Mouse (Mus musculus) testis, postnatal 14 days (tissue): ENCODE data around the gene Olfr469.
"Not testable (repeated sequence)": the region's sequence is repeated elsewhere in the genome, so short reads cannot be mapped to it uniquely, and the experiment has no call there.

Experiments
- DNase-seq: peaks from one replicate; pipeline ENCODE4 v3.0.0; 2021; ENCODE audit warnings: low spot score

Gene Olfr469

DNA sequence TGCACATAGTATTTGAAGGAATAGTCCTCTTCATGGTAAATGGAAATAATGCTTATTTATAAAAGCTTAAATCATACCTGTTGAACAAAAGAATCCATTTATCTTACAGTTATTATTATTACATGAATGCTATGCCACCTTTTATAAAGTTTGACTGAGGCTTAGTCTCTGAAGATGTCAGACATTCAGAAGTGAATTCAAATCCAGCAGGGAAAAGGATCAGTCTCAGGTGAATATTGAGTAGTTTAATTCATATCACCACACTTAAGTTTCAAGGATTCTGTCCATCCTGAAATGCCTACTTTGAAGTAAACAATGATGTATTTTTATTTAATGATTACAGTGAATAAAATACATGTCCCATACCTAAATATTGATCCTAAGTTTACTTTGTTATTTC lies at the start of gene Olfr469:
Gene Olfr469, minus strand, starts transcription at position 101 of the 400 bp plus-strand sequence.
- DNase-seq = not testable (repeated sequence)

DNA sequence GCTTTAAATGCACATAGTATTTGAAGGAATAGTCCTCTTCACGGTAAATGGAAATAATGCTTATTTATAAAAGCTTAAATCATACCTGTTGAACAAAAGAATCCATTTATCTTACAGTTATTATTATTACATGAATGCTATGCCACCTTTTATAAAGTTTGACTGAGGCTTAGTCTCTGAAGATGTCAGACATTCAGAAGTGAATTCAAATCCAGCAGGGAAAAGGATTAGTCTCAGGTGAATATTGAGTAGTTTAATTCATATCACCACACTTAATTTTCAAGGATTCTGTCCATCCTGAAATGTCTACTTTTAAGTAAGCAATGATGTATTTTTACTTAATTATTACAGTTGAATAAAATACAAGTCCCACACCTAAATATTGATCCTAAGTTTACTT lies 22.0 kb upstream of the Olfr469 start, which contains the start of gene Olfr470:
Gene Olfr470, minus strand, starts transcription at position 101 of the 400 bp plus-strand sequence.
- DNase-seq = not testable (repeated sequence)

DNA sequence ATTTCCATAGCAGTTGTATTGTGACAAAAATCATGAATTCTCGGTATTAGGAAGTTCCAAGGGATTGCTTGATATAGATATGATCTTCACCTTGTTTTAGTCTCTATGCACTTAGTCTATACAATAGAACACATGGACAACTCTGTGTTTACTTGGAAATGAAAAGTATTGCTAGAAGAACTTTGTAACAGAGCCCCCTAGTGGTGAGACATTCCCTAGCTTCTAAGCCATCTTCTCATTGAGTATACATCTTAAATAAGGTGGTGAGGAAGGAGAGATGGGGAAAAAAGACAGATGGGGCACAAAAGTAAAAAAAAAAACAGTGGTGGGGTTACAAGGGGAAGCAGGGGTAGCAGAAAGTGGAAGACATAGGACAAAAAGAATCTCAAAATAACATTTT lies 16.4 kb upstream of the Olfr469 start:
- no peak for DNase-seq

DNA sequence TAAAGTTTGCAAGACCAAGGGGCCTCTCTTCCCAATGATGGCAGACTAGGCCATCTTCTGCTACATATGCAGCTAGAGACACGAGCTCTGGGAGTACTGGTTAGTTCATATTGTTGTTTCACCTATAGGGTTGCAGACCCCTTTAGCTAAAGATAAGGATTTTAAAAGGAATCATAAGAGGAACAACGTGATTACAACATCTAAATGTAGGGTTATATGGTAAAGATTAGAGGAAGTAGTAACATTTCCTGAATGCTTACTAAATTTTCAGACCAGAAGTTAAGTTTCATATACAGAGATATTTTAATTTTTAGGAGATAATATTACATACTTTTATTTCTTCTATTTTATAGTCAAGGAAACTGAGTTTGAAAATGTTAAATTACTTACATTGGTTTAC lies 1.5 kb downstream of the Olfr469 start:
- not testable (repeated sequence) for DNase-seq

DNA sequence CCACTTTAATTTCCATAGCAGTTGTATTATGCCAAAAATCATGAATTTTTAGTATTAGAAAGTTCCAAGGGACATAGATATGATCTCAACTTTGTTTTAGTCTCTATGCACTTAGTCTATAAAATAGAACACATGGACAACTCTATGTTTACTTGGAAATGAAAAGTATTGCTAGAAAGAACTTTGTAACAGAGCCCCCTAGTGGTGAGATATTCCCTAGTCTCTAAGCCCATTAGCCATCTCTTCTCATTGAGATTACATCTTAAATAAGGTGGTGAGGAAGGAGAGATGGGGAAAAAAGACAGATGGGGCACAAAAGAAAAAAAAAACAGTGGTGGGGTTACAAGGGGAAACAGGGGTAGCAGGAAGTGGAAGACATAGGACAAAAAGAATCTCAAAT lies 5.9 kb downstream of the Olfr469 start:
- DNase-seq = no peak

DNA sequence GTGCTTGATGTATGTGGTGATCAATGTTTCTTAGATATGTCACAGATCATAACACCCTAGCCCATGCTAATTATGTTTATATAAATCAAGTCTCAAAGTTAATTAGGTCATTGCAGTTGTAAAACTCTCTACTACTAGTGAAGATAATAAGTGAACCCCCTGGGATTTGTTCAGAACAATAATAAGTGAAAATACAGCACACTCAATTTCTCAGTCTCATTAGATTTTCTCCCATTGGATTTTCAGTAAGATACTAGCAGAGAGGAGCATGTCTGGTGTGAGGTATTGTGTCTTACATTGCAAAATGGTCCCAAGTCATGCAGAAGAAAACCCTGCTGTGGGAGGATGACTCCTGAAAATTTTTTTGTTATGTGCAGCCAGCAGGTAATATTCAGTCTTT lies 13.4 kb downstream of the Olfr469 start, which contains the start of gene Olfr467:
Gene Olfr467, plus strand, starts transcription at position 301 of the 400 bp plus-strand sequence.
- DNase-seq = no peak

DNA sequence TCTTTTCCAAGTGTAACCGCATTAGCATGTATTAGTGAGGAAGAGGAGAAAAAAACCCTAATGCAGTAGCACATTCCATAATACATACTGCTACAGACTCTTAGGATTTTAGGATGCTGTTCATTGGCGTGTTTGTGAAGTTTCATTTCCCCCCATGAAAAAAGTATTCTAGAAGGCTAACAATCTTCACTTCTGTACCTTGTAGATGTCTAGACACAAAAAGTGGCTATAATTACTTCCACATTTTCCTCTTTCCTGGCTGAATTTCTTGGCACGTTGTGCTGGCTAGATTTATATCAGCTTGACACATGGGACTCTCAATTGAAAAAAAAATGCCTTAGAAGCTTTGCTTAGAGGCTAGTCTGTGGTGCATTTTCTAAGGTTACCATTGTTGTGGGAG lies 23.2 kb downstream of the Olfr469 start:
- no peak for DNase-seq

DNA sequence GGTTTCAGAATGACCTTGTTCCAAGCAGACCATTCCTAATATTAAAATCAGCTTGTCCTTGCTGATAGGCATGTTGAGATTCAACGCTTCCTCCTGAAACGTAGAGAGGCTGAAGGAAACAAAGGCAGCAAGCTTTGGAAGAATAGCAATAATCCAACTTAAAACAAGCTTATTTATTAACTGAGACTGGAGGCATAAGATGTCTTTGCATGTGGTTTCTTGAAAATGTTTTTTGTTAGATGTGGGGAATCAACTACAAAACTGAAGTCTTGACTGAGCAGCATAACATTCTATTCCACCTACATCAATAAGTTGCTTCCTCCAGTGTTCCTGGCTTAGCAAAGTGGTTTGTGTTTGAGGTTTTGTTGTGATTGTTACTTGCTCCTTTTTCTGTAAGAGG lies 24.2 kb downstream of the Olfr469 start, which contains the start of gene Ovch2:
Gene Ovch2, minus strand, starts transcription at position 101 of the 400 bp plus-strand sequence.
- no peak for DNase-seq

DNA sequence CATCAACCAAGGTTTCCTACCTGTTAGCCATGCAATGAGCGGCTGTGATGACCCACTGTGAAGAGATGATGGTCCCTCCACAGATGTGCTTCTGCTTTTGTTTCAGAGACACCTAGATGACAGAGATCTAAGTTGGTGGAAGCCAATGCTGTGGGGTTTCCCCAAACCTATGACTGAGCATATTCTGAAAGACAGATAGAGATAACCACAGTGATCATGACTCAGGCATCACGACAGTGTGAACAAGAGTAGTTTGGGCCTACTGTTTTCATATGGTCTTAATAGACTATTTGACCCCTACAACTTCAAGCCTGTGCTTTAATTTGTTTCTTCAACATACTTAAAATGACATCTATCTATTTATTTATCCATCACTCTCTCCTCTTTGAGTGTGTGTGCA lies 28.8 kb downstream of the Olfr469 start:
- no peak for DNase-seq

DNA sequence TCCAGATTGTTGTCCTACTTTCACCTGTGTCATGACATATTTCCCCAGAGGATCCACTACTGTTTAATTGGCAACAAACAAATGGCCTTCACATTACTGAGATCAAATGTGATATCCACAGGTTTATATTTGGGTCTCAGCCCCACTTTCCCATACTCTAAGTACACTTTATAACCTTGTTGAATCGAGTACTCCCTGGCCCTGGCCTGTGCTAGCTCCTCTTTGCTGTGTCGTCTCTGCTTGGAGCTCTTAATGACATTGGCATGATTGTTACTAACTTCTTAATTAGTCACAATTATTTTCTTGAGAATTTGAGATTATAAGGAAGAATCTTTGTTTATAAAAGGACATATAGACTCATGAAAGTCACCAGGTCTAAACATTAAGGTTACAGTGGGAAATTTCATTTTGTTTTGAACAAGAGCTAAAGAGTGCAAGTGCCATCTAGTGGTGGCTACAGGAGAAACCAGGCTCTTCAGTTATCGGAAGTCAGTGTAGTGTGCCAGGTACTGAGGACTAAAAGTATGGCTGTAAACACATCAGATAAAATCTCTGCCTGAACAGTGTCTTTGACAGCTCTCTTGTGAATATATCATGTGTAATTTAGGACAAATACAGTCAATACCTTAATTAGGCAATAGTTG lies 37.2 kb downstream of the Olfr469 start:
- no peak for DNase-seq

DNA sequence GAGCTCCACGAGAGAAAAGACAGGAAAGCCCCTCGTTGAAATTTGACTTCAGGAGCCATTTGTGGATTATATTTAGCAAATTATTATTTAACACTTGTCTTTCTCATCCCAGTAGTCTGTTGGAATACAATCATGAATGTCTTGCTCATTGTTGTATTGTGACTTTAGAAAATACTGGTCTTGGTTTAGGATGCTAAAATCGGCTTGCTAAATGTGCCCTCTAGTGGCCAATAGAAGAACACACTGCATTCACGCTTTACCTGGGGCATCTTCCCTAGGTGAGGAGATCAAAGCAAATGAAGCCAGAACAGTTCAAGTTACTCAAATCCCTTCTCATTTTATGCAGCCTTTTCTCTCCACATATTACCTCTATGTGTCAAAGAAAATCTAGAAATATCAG lies 45.7 kb downstream of the Olfr469 start:
- no peak for DNase-seq

DNA sequence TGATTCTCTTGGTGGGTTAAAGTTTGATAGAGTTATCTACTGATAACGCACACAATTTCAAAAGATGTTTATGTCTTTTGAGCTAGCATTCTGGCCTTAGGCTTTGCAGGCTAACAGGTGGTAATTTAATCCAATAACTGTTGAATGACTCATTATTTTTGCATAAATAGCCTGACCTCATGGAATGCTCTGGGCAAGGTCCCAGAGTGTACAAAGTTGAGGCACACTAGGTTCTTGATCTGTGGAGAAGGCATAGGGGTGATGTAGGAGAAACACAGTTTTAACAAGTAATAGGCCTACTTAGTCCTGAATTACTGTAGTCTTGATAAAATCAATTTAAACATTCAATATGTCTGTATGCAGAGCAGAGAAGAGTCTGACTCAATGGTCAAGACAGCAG lies 47.1 kb downstream of the Olfr469 start:
- no peak for DNase-seq

DNA sequence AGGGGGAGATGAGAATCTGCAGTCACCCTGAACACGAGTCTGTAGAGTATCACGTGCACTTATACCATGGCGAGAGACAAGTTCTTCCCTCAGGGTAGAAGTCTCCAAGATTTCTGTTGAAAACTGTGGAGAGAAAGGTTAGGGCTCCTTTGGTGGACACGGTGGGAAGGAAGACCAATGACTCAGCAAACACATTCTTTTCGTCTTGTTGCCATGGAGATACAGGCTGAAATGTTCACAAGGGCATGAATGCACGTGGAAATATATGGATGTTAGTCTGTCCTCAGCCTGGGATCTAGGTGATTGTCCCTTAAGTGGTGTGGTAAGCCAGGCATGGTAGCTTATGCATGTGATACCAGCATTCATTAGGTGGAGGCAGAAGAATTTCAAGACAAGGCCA lies 54.5 kb downstream of the Olfr469 start:
- DNase-seq = no peak
